Mouse (Mus musculus): ENCODE data around the gene Eif3g. TPM values are rescaled to one million over a fixed set of nuclear protein-coding genes. Genes with fewer than 3 reads are reported as not detected.

Eif3g gene
- polyA plus RNA-seq, 1 experiment, result 71.5 TPM

DNA sequence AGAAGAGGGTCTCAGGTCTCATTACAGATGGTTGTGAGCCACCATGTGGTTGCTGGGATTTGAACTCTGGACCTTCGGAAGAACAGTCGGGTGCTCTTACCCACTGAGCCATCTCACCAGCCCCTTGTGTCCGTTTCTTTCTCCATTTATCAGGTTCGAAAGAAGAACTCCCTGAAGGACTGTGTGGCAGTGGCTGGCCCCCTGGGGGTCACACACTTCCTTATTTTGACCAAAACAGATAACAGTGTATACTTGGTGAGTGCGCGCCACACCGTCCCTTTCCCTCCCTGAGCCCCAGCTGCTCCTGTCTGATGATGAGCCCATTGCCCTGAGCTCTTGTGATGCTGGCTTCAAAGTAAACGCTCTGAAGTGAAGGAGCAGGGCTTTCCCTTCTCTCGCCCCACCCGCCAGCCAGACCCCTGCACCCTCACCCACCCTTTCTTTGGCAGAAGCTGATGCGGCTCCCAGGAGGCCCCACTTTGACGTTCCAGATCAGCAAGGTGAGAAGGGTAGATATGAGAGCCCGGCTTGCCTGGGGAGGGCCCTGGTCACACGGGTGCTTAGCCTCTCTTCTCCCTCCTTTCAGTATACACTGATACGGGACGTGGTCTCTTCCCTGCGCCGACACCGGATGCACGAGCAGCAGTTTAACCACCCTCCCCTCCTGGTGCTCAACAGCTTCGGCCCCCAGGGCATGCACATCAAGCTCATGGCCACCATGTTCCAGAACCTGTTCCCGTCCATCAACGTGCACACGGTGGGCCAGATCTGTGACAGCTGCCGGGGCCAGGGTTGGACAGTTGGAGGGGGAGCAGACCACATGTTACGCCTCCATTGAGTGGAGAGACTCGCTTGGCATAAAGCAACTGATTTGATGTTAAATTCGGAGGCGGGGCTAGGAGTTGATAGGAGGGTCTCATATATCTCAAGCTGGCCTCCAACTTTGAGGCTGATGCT, 9.0 kb downstream of the Eif3g start:
- H3K4me3 ChIP-seq (ENCODE audit: insufficient read depth, low read length), result peak overlapping the region; percentile 55
- H3K4me1 ChIP-seq (ENCODE audit: control insufficient read depth, insufficient read depth, low read length), result peaks cover 20% of the 10 kb centered on the region
- TF ChIP-seq POLR2A (IDR thresholded peaks at IDR 0.05; ENCODE audit: borderline replicate concordance, low read depth, low read length), result no peak
- TF ChIP-seq CTCF (IDR thresholded peaks at IDR 0.05; ENCODE audit: low read depth, low read length), result no peak
- peak overlapping the region; percentile 27 for H3K27ac ChIP-seq (ENCODE audit: insufficient read depth, low read depth, low read length)

DNA sequence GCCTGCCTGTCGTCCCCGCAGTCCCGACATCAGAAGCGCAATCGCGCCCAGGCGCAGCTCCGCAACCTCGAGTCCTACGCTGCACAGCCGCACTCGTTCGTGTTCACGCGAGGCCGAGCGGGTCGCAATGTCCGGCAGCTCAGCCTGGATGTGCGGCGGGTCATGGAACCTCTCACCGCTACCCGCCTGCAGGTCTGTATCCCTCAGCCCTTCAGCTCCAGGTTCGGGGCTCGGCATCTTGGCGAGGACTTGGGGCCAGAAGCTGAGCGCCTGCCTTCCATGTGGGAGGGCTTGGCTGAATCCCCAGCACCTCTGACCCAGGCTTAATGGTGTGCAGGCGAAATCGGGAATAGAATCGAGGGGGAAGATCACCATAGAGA, 10.0 kb downstream of the Eif3g start:
- no peak for TF ChIP-seq CTCF (IDR thresholded peaks at IDR 0.05; ENCODE audit: low read depth, low read length)
- no peak for TF ChIP-seq POLR2A (IDR thresholded peaks at IDR 0.05; ENCODE audit: borderline replicate concordance, low read depth, low read length)
- Histone ChIP-seq H3K4me1 (ENCODE audit: control insufficient read depth, insufficient read depth, low read length) (peaks cover 20% of the 10 kb centered on the region), H3K27ac (ENCODE audit: insufficient read depth, low read depth, low read length) (peak overlapping the region; percentile 80), H3K4me3 (ENCODE audit: insufficient read depth, low read length) (peak overlapping the region; percentile 96)

DNA sequence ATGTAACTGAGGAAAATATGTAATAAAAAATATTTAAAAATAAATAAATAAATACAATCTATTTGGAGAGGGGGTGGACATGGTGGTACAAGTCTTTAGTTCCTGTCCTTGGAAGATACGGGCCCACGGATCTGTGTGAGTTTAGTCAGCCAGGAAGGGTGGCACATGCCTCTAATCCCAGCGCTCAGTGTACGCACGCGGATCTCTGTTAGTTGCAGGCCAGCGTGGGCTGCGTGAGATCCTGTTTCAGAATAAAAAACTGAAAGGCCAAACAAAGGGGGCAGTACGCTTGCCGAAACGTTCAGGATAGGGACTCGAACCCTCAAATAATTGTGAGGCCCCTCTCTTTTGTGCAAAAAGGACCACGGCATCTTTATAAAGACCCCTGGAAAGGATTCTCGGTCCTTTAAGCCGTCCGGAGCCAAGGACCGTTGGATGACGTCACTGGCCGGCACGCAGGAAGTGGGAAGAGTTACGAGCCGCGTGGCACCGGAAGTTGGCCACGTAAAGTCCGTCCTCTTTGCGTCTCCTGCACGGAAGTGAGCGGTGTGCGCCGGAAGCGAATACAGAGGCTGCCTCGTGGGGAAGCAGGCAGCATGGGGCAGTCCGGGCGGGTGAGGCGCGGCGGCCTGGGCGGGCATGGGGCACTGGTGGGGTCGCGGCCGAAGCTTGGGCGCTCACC, 10.6 kb downstream of the Eif3g start, which contains the start of gene Ppan:
Gene Ppan (plus strand): TSS at position 472 of the 682 bp plus-strand sequence.
- Histone ChIP-seq H3K4me1 (ENCODE audit: control insufficient read depth, insufficient read depth, low read length) (peaks cover 20% of the 10 kb centered on the region), H3K27ac (ENCODE audit: insufficient read depth, low read depth, low read length) (peak within 1 kb of the TSS; percentile 80), H3K4me3 (ENCODE audit: insufficient read depth, low read length) (peak within 1 kb of the TSS; percentile 96)
- TF ChIP-seq POLR2A (IDR thresholded peaks at IDR 0.05; ENCODE audit: borderline replicate concordance, low read depth, low read length) (no peak), CTCF (IDR thresholded peaks at IDR 0.05; ENCODE audit: low read depth, low read length) (no peak)

DNA sequence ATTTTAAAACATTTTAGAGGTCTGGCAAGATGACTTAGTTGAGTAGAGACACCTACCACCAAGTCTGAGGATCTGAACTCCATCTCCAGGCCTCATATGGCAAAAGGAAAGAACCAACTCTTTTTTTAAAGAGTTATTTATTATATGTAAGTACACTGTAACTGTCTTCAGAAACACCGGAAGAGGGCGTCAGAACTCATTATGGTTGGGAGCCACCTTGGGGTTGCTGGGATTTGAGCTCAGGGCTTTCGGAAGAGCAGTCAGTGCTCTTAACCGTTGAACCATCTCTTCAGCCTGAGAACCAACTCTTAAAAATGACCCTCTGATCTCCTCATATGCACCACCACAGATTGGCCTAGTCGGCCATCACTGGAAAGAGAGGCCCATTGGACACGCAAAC, 11.2 kb downstream of the Eif3g start:
- TF ChIP-seq CTCF (IDR thresholded peaks at IDR 0.05; ENCODE audit: low read depth, low read length) (no peak), POLR2A (IDR thresholded peaks at IDR 0.05; ENCODE audit: borderline replicate concordance, low read depth, low read length) (no peak)
- Histone ChIP-seq H3K27ac (ENCODE audit: insufficient read depth, low read depth, low read length) (0 out of 2 replicates have a peak overlapping the region, but pooled peaks have one; percentile 36), H3K4me1 (ENCODE audit: control insufficient read depth, insufficient read depth, low read length) (peaks cover 20% of the 10 kb centered on the region), H3K4me3 (ENCODE audit: insufficient read depth, low read length) (no peak overlapping the region)

DNA sequence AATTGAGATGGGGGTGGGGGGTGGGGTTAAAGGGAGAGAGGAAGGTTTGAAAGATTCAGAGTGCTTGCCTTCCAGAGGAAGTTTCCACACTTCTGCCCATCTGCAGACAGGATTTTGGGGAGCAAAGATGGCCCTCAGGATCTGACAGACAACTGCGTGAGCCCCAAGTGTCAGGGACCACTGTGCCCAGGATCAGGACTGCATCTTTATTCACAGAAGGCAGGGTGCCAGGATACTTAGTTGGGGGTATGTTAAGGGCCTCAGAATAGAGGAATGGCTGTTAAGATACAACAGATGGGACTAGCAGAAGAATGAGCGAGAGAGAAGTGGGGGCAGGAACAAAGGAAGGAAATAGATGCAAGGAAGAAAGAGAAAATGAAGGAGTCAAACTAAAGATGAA, 11.9 kb downstream of the Eif3g start:
- H3K27ac ChIP-seq (ENCODE audit: insufficient read depth, low read depth, low read length), result peak overlapping the region; percentile 13; the same call in 1 of the 2 replicates
- peaks cover 20% of the 10 kb centered on the region for H3K4me1 ChIP-seq (ENCODE audit: control insufficient read depth, insufficient read depth, low read length)
- no peak overlapping the region for H3K4me3 ChIP-seq (ENCODE audit: insufficient read depth, low read length)
- TF ChIP-seq POLR2A (IDR thresholded peaks at IDR 0.05; ENCODE audit: borderline replicate concordance, low read depth, low read length), result no peak
- no peak for TF ChIP-seq CTCF (IDR thresholded peaks at IDR 0.05; ENCODE audit: low read depth, low read length)

DNA sequence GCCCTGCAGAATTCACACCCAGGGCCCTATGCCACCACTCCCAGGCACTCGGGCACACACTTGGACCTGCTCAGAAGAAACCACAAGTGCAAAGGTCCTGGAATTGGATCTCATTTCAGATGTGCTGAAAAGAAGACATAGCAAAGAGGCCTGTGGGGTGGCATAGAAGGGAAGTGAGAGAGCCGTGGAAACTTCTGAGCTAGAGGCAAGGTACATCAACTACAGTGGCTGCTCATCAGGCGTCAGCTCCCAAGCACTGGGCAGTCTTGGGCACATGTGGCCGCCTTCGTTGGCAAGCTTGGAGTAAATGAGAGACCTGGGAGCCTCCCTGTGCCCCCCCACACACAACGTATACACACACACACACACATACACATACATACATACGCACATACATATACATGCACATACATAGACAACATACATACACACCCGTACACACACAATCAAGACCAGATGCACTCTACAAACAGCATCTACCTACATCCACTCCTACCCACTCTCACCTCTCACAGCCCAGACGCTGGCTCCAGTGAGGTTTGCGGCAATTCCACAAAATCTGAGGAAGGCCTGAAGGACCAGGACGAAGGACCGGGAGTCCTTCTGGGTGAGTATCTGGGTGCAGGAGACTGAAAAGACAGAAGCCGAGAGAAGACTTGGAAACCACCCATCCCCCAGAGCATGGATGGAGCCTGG, 19.2 kb downstream of the Eif3g start, which contains the start of gene Angptl6:
Gene Angptl6 (minus strand): TSS at position 631 of the 696 bp plus-strand sequence.
- TF ChIP-seq POLR2A (IDR thresholded peaks at IDR 0.05; ENCODE audit: borderline replicate concordance, low read depth, low read length), result no peak
- TF ChIP-seq CTCF (IDR thresholded peaks at IDR 0.05; ENCODE audit: low read depth, low read length), result no peak
- peak within 1 kb of the TSS; percentile 60 for H3K4me3 ChIP-seq (ENCODE audit: insufficient read depth, low read length)
- peaks cover 5% of the 10 kb centered on the region for H3K4me1 ChIP-seq (ENCODE audit: control insufficient read depth, insufficient read depth, low read length)

DNA sequence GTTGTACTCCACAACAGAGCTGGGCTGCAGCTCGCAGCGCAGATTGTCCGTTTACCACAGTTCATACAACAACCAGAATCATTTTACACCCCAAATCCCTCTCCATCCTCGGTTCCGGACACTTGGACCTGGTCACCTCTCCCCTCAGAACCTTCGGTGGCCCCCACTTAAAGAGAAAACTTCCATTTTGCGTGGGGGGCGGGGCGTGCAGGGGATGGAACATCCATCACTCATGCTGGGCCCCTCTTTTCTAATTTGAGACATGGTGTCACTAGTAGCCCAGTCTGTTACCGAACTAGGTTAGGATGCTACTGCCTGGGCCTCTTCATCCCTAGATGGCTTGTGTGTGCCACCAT, 19.7 kb downstream of the Eif3g start:
- TF ChIP-seq POLR2A (IDR thresholded peaks at IDR 0.05; ENCODE audit: borderline replicate concordance, low read depth, low read length) (no peak), CTCF (IDR thresholded peaks at IDR 0.05; ENCODE audit: low read depth, low read length) (no peak)
- H3K4me3 ChIP-seq (ENCODE audit: insufficient read depth, low read length), result peak overlapping the region; percentile 60
- peaks cover 5% of the 10 kb centered on the region for H3K4me1 ChIP-seq (ENCODE audit: control insufficient read depth, insufficient read depth, low read length)
- peak overlapping the region; percentile 67 for H3K27ac ChIP-seq (ENCODE audit: insufficient read depth, low read depth, low read length)

More for the DNA sequence above, 19.2 kb downstream of the Eif3g start, which contains the start of gene Angptl6:
- peak within 1 kb of the TSS; percentile 67 for H3K27ac ChIP-seq (ENCODE audit: insufficient read depth, low read depth, low read length)

DNA sequence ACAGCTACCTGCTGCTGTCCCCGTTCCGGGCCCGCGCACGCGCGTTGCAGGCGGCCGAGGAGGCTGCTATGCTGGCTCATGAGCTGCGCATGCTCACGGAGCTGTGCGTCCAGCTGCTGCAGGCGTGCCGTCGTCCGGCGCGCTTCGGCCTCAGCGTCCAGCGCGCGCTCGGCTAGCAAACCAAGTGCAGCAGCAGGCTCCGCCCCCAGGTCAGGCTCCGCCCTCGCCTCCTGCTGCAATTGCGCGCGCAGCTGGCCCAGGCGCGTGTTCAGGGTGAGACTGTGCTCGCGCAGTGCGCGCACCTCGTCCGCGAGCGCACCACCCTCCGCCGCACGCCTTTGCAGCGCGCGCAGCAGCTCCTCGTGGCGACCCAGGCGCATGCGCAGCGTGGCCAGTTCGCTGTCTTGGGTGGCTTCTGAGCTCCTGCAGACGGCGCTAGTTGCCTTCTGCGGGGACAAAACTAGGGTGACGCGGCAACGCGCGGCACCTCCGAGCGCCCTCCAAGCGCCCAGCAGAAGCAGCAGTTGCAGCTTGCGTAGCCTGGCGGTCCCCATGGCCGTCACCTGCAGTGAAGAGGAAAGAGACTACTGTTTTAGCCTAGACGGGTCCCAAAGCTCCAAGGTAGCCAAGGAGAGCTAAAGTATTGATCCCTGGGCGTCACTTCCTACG, 20.2 kb downstream of the Eif3g start:
- peak overlapping the region; percentile 67 for H3K27ac ChIP-seq (ENCODE audit: insufficient read depth, low read depth, low read length)
- TF ChIP-seq POLR2A (IDR thresholded peaks at IDR 0.05; ENCODE audit: borderline replicate concordance, low read depth, low read length) (no peak), CTCF (IDR thresholded peaks at IDR 0.05; ENCODE audit: low read depth, low read length) (peak; percentile 21; the same call in 1 of the 2 replicates)
- H3K4me3 ChIP-seq (ENCODE audit: insufficient read depth, low read length), result peak overlapping the region; percentile 60
- H3K4me1 ChIP-seq (ENCODE audit: control insufficient read depth, insufficient read depth, low read length), result peaks cover 5% of the 10 kb centered on the region
